Mouse (Mus musculus) kidney, adult 2 months (tissue): ENCODE measurements around the gene Flt3l.

Experiments
- CTCF ChIP-seq: fragments of 200-500 bp; conservative IDR thresholded peaks from 2 replicates; pipeline ENCODE4 v1.5.1; 2011; ENCODE audit warnings: low read depth, mild to moderate bottlenecking, control low read depth, low read length, moderate library complexity, mixed read lengths; ENCODE audit not compliant: insufficient read depth, insufficient read length
- POLR2A ChIP-seq: fragments of 200-500 bp; IDR thresholded peaks from one replicate; pipeline ENCODE4 v1.6.1; 2011; ENCODE audit warnings: low read depth, low read length, control low read depth

DNA sequence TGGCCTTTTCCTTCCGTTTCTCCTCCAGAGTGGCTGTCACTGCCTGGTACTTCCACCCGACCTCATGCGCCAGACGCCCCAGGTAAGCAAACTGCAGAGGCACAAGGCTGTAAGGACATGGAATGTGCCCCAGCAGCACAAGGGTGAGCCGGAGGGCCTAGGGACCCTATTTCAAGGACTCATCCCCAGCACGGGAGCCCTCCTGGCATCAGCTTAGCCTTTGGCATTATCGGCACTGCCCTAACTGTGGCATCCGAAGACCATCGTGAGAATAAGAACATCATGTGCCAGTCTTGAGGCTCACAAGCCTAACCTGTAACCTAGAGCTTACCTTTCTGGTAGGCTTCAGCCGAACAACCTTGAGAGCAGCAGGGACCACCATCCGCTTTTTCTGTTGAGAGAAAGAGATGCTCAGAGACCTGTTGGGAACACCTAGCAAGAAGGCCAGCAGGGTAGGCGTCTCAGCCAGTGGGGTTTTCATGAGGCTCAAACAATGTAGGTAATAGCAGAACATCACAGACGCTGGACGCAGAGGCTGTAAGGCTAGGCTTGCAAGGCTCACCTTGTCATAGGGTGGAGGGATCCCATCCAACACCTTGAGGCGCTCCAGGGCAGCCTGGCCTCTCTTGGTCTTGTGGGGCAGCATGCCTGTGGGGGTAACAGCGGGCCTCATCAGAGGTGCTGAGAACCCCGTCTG, 9.9 kb downstream of the Flt3l start:
- TF ChIP-seq CTCF (no peak), POLR2A (no peak)
